Mouse (Mus musculus) midbrain, embryonic 11.5 days (tissue): Measurements from ENCODE around the gene Hist1h4a. TPM values are rescaled to one million over a fixed set of nuclear protein-coding genes. Genes with fewer than 3 reads are reported as not detected.

Experiments used
- ATAC-seq: fragments of 200-750 bp; cut with Nextera tagmentation; 2 replicates; pipeline ENCODE4 v1.8.0; 2017; ENCODE audit warnings: moderate TSS enrichment, moderate library complexity; ENCODE audit not compliant: low FRiP score
- DNase-seq: peaks from one replicate; pipeline ENCODE4 v3.0.0; 2015; ENCODE audit warnings: low spot score; ENCODE audit errors: missing footprints
- H3K27ac ChIP-seq: fragments of 300-500 bp; sonication (generic); 2 replicates; pipeline ENCODE4 v1.5.1; 2014; ENCODE audit warnings: low read depth, low read length
- H3K27me3 ChIP-seq: fragments of 300-500 bp; sonication (generic); 2 replicates; pipeline ENCODE4 v1.6.1; 2014; ENCODE audit warnings: mild to moderate bottlenecking, low read length, moderate library complexity, mixed read lengths; ENCODE audit not compliant: control insufficient read depth, insufficient read depth
- H3K36me3 ChIP-seq: fragments of 300-500 bp; sonication (generic); 2 replicates; pipeline ENCODE4 v1.6.1; 2014; ENCODE audit warnings: mild to moderate bottlenecking, low read length, moderate library complexity, mixed read lengths; ENCODE audit not compliant: control insufficient read depth, insufficient read depth
- H3K4me1 ChIP-seq: fragments of 300-500 bp; sonication (generic); 2 replicates; pipeline ENCODE4 v1.6.1; 2014; ENCODE audit warnings: low read length; ENCODE audit not compliant: control insufficient read depth, insufficient read depth
- H3K4me2 ChIP-seq: fragments of 300-500 bp; sonication (generic); 2 replicates; pipeline ENCODE4 v1.6.1; 2014; ENCODE audit warnings: mild to moderate bottlenecking, moderate library complexity
- H3K4me3 ChIP-seq: fragments of 300-500 bp; sonication (generic); 2 replicates; pipeline ENCODE4 v1.5.1; 2014; ENCODE audit warnings: low read depth, low read length
- H3K9ac ChIP-seq: fragments of 300-500 bp; sonication (generic); 2 replicates; pipeline ENCODE4 v1.6.1; 2014; ENCODE audit warnings: low read length
- H3K9me3 ChIP-seq: fragments of 300-500 bp; sonication (generic); 2 replicates; pipeline ENCODE4 v1.6.1; 2016; ENCODE audit warnings: low read length; ENCODE audit not compliant: control insufficient read depth
- WGBS: fragments of 180-500 bp; shearing (Covaris S2); extraction: QIAGEN DNeasy Blood & Tissue Kit; methylation state at CpG from one replicate; pipeline ENCODE4 v1.1.7; 2014; 5-methylcytosine and 5-hydroxymethylcytosine counted together
- polyA plus RNA-seq: library from polyadenylated mRNA; unstranded; fragments of >200 nt; fragmentation: Nextera tagmentation; extraction: Ambion mirVana; gene quantifications from 2 replicates; pipeline ENCODE4 v1.2.1, GENCODE M21; 2014

Gene Hist1h4a
- polyA plus RNA-seq, 1 experiment from 2014 or later = 0.49 TPM

DNA sequence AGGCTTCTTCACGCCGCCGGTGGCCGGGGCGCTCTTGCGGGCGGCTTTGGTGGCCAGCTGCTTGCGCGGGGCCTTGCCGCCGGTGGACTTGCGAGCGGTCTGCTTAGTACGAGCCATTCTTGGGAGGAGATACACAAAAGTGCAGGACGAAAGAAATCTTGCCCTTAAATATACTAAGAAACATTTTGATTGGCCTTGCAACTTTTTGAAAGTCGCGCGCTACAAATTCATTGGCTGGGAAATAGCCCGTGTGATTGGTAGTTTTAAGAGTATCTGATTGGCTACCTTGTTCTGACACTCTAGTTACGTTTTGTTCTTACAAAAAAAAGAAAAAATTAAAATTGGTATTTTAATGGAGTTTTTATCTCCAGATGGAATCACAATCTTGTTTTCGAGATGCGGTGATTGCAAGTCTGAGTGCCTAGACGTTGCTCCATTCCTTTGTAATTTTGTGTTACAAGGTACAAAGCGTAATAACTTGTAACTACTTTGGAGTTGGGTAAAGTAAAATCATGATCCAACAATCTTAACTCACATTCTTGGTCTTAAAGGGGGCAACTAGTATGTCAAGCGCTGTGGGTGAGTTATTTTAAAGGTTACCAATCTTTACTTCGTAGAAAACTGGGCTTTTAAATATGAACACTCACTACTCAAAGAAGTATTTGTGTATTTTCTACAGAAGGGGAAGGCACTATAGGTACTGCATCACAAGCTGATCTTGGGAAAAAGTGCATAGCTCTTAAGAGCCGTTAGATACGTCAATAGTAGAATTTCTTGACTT, 15.5 kb downstream of the Hist1h4a start, which contains the start of gene Hist1h3c:
TSS of gene Hist1h3c (minus strand) at position 222 of the 781 bp plus-strand sequence.
- peak within 1 kb of the TSS; percentile 61 for H3K4me2 ChIP-seq
- H3K27ac ChIP-seq = peak within 1 kb of the TSS; percentile 96
- DNase-seq (peak; percentile 97), ATAC-seq (peak; percentile 72)
- no peaks in the 10 kb centered on the region for H3K36me3 ChIP-seq
- H3K9me3 ChIP-seq = no peaks in the 10 kb centered on the region
- peak within 1 kb of the TSS; percentile 39 for H3K4me3 ChIP-seq
- no peaks in the 10 kb centered on the region for H3K27me3 ChIP-seq
- H3K9ac ChIP-seq = peak within 1 kb of the TSS; percentile 71
- WGBS = under 1% methylated on average over 23 of the region's 28 CpGs
- H3K4me1 ChIP-seq = peaks cover 7% of the 10 kb centered on the region; the same call in 1 of the 2 replicates

DNA sequence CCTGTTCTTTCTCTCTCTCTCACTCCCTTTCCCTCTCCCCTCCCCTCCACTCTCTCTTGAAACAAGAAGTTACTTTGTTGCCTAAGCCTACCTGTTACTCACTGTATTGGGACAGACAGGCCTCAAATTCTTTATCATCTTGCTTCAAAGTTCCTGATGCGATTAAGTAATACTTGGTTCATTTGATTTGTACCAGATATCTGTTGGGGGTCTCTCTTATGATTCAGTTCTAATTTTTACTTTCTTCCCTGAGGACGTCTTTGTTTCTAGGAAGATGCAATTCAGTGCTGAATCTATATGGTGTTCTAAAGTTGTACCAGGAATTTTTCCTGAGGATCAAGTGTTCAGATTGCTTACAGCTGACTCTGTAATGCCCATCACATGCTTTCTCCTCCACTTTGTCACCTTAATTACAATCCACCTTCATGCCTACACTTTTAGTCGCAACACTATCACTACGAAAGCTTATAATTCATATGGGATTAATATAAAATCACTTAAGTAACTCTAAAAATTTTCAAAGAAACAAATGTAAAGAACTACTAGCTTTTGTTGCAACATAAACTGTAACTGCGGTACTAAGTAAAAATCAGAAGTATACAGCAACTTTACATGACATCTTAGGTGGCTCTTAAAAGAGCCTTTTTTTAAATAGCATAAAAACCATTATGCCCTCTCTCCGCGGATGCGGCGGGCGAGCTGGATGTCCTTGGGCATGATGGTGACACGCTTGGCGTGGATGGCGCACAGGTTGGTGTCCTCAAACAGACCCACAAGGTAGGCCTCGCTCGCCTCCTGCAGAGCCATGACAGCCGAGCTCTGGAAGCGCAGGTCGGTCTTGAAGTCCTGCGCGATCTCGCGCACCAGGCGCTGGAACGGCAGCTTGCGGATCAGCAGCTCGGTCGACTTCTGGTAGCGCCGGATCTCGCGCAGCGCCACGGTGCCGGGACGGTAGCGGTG, 16.3 kb downstream of the Hist1h4a start:
- Histone ChIP-seq H3K9me3 (no peaks in the 10 kb centered on the region), H3K36me3 (no peaks in the 10 kb centered on the region), H3K4me3 (peak overlapping the region; percentile 39), H3K27ac (peak overlapping the region; percentile 82), H3K27me3 (no peaks in the 10 kb centered on the region), H3K9ac (peak overlapping the region; percentile 71), H3K4me1 (peaks cover 13% of the 10 kb centered on the region; the same call in 1 of the 2 replicates), H3K4me2 (peak overlapping the region; percentile 61)
- under 1% methylated on average over 16 of the region's 36 CpGs for WGBS
- DNase-seq (peak; percentile 90), ATAC-seq (no peak)

- DNase-seq (peak; percentile 92), ATAC-seq (no peak)
- Histone ChIP-seq H3K27ac (peak overlapping the region; percentile 82), H3K4me2 (peak overlapping the region; percentile 61; the same call in 1 of the 2 replicates), H3K27me3 (no peaks in the 10 kb centered on the region), H3K4me1 (peaks cover 17% of the 10 kb centered on the region), H3K9ac (peak overlapping the region; percentile 71; the same call in 1 of the 2 replicates), H3K4me3 (no peak overlapping the region), H3K36me3 (no peaks in the 10 kb centered on the region), H3K9me3 (no peaks in the 10 kb centered on the region)
- 44% methylated on average over 4 of the region's 4 CpGs for WGBS
Observed at GRCm38 (mm10) chr13:23743963-23744362, 17.1 kb downstream of the Hist1h4a start.

DNA sequence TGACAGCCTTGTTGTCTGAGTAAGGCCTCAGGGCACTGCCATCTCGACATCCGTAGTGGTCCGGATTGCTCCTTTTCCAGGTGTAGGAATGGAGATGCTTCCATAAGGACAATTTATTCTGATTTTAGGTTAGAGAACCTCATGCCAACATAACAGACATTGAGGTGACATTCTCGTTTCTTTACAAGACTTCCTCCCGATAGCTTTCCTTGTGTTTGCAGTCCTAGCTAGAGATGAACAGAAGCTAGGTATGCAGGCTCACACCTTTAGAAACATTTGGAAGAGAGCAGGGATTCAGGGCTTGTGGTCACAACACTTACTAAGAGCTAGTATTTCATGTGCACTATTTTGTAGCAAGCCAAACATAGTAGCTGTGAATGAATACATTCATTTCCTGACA, 17.8 kb downstream of the Hist1h4a start:
- H3K36me3 ChIP-seq = no peaks in the 10 kb centered on the region
- DNase-seq = peak; percentile 88
- H3K9ac ChIP-seq = no peak overlapping the region
- H3K9me3 ChIP-seq = no peaks in the 10 kb centered on the region
- H3K27ac ChIP-seq = no peak overlapping the region
- no peak overlapping the region for H3K4me2 ChIP-seq
- H3K4me1 ChIP-seq = peaks cover 17% of the 10 kb centered on the region
- no peak for ATAC-seq
- H3K4me3 ChIP-seq = no peak overlapping the region
- WGBS = 83% methylated on average over 5 of the region's 5 CpGs
- H3K27me3 ChIP-seq = no peaks in the 10 kb centered on the region

- Histone ChIP-seq H3K4me1 (peaks cover 13% of the 10 kb centered on the region), H3K4me3 (no peak overlapping the region), H3K36me3 (no peaks in the 10 kb centered on the region), H3K9me3 (no peaks in the 10 kb centered on the region), H3K4me2 (no peak overlapping the region), H3K9ac (no peak overlapping the region), H3K27me3 (no peaks in the 10 kb centered on the region), H3K27ac (no peak overlapping the region)
- DNase-seq (no peak), ATAC-seq (no peak)
Observed at GRCm38 (mm10) chr13:23742007-23742406, 19.0 kb downstream of the Hist1h4a start.

- H3K4me1 ChIP-seq = peaks cover 13% of the 10 kb centered on the region
- no peaks in the 10 kb centered on the region for H3K27me3 ChIP-seq
- H3K4me3 ChIP-seq = no peak overlapping the region
- H3K4me2 ChIP-seq = peak overlapping the region; percentile 93; the same call in 1 of the 2 replicates
- no peaks in the 10 kb centered on the region for H3K9me3 ChIP-seq
- no peaks in the 10 kb centered on the region for H3K36me3 ChIP-seq
- ATAC-seq (no peak), DNase-seq (no peak)
- 61% methylated on average over 5 of the region's 5 CpGs for WGBS
- H3K9ac ChIP-seq = no peak overlapping the region
- H3K27ac ChIP-seq = no peak overlapping the region
Observed at GRCm38 (mm10) chr13:23740910-23741309, 20.1 kb downstream of the Hist1h4a start.

- H3K27ac ChIP-seq = peak overlapping the region; percentile 98
- H3K9me3 ChIP-seq = no peaks in the 10 kb centered on the region
- no peak for ATAC-seq
- DNase-seq = peak; percentile 90
- no peaks in the 10 kb centered on the region for H3K27me3 ChIP-seq
- H3K4me2 ChIP-seq = peak overlapping the region; percentile 93
- H3K9ac ChIP-seq = peak overlapping the region; percentile 81
- 36% methylated on average over 13 of the region's 13 CpGs for WGBS
- no peaks in the 10 kb centered on the region for H3K36me3 ChIP-seq
- H3K4me1 ChIP-seq = peaks cover 13% of the 10 kb centered on the region
- H3K4me3 ChIP-seq = peak overlapping the region; percentile 52
Observed at GRCm38 (mm10) chr13:23740256-23740840, 20.7 kb downstream of the Hist1h4a start.

DNA sequence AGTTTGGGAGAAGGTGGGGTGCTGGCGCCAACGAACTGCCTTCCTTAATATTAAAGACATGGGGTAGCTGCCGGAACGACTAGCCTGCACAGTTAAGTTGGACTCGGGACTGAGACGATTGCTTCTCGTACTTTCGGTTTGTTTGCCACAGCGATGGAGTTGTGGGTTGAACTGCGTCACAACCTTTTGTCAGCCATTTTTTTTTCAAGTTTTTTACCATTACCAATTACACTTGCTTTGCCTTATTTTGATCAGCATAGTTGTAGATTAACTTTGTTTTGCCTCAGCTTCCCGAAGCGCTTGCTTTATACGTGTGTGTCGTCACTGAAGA, 21.1 kb downstream of the Hist1h4a start:
- WGBS = 1% methylated on average over 14 of the region's 14 CpGs
- H3K9ac ChIP-seq = peak overlapping the region; percentile 81

More for the DNA sequence above, 21.1 kb downstream of the Hist1h4a start:
- no peaks in the 10 kb centered on the region for H3K36me3 ChIP-seq
- peaks cover 13% of the 10 kb centered on the region for H3K4me1 ChIP-seq
- H3K4me2 ChIP-seq = peak overlapping the region; percentile 93
- DNase-seq = no peak
- no peaks in the 10 kb centered on the region for H3K27me3 ChIP-seq
- peak overlapping the region; percentile 52 for H3K4me3 ChIP-seq
- H3K27ac ChIP-seq = peak overlapping the region; percentile 98
- no peak for ATAC-seq
- H3K9me3 ChIP-seq = no peaks in the 10 kb centered on the region
